Mouse (Mus musculus) spleen, adult 10 weeks (tissue): ENCODE measurements around the gene Dhx57. TPM values are rescaled to one million over a fixed set of nuclear protein-coding genes. Genes with fewer than 3 reads are reported as not detected.

Experiments used
- polyA plus RNA-seq: library from polyadenylated mRNA; stranded (reverse); fragments of 350-450 nt; fragmentation: Illumina TruSeq; extraction: RNeasy Lipid Tissue Mini Kit (QIAGEN cat#74804); gene quantifications from one replicate; pipeline ENCODE4 v1.2.3, GENCODE M21; 2015; ENCODE audit warnings: low replicate concordance; ENCODE audit not compliant: insufficient read depth

Dhx57 gene
- 44.0 TPM for polyA plus RNA-seq

GRCm38 (mm10) chr17:80290074-80290657 lies at the start of gene Dhx57, which contains the start of gene Morn2:
TSS of gene Dhx57 (minus strand) at chr17:80290476.
TSS of gene Morn2 (plus strand) at chr17:80290203.

GRCm38 (mm10) chr17:80307251-80307650 lies 17.0 kb upstream of the Dhx57 start, which contains the start of gene Arhgef33:
TSS of gene Arhgef33 (plus strand) at chr17:80307407.

GRCm38 (mm10) chr17:80224326-80225116 lies 65.8 kb downstream of the Dhx57 start, which contains the start of gene Gemin6:
TSS of gene Gemin6 (plus strand) at chr17:80224441.

GRCm38 (mm10) chr17:80206671-80207581 lies 83.3 kb downstream of the Dhx57 start, which contains the start of the genes Srsf7 and Ttc39d:
TSS of gene Srsf7 (minus strand) at chr17:80207307.
TSS of gene Ttc39d (plus strand) at chr17:80207460.

Other genes with a start within 250 kb of the Dhx57 start
- 36.1 TPM for gene Hnrnpll, start 228.1 kb downstream of the Dhx57 start, polyA plus RNA-seq
- gene Galm, start 163.0 kb downstream of the Dhx57 start, polyA plus RNA-seq: 8.8 TPM
- 435 TPM for gene Srsf7, start 83.2 kb downstream of the Dhx57 start, polyA plus RNA-seq
- gene Ttc39d, start 83.0 kb downstream of the Dhx57 start, polyA plus RNA-seq: not detected
- 16.7 TPM for gene Gemin6, start 66.0 kb downstream of the Dhx57 start, polyA plus RNA-seq
- gene Morn2, start 273 bp downstream of the Dhx57 start, polyA plus RNA-seq: 3.3 TPM
- 0.41 TPM for gene Arhgef33, start 16.9 kb upstream of the Dhx57 start, polyA plus RNA-seq
- gene Gm10190, start 83.1 kb upstream of the Dhx57 start, polyA plus RNA-seq: not detected
- 21.3 TPM for gene Sos1, start 190.0 kb upstream of the Dhx57 start, polyA plus RNA-seq